Mouse (Mus musculus): ENCODE data around the gene Peli3. TPM values are rescaled to one million over a fixed set of nuclear protein-coding genes. Genes with fewer than 3 reads are reported as not detected.

The Peli3 gene
- total and polyA plus RNA-seq, 3 experiments: 0.08 to 0.33 TPM; not detected in 1

GRCm38 (mm10) chr19:4908107-4908506 lies 34.8 kb downstream of the Peli3 start (continued):
- TF ChIP-seq CHD2 (IDR thresholded peaks at IDR 0.05; ENCODE audit: low read length) (no peak), RCOR1 (IDR thresholded peaks at IDR 0.05; ENCODE audit: low read depth, low read length) (no peak)

GRCm38 (mm10) chr19:4905979-4906794 lies 36.7 kb downstream of the Peli3 start, which contains the start of gene Bbs1:
Bbs1 (minus strand) TSS chr19:4906628.
- DNase-seq (ENCODE audit: low read depth, low spot score): peak; percentile 76
- peak within 1 kb of the TSS; percentile 78 to 81 for H3K4me3 ChIP-seq (ENCODE audit: control insufficient read depth in 1 of 2, insufficient read depth in 1 of 2, low read depth in 2 of 2, low read length in 2 of 2)
- no peak for TF ChIP-seq BHLHE40 (IDR thresholded peaks at IDR 0.05; ENCODE audit: borderline replicate concordance, low read depth, low read length)
- 0 out of 2 replicates have a peak, but pooled peaks have one; percentile 12 for TF ChIP-seq RCOR1 (IDR thresholded peaks at IDR 0.05; ENCODE audit: low read depth, low read length)
- TF ChIP-seq MXI1 (IDR thresholded peaks at IDR 0.05; ENCODE audit: low read depth, low read length): peak; percentile 50; the same call in 1 of the 2 replicates
- 0 out of 4 replicates have a peak, but pooled peaks of 1 of the 2 experiments have one; percentile 23 for TF ChIP-seq POLR2A (IDR thresholded peaks at IDR 0.05; ENCODE audit: control insufficient read depth in 1 of 2, insufficient read depth in 1 of 2, low read depth in 1 of 2, low read length in 2 of 2, poor library complexity in 1 of 2)
- TF ChIP-seq NELFE (IDR thresholded peaks at IDR 0.05; ENCODE audit: low read depth, low read length): peak; percentile 24; the same call in 1 of the 2 replicates
- peak; percentile 83 for TF ChIP-seq HCFC1 (IDR thresholded peaks at IDR 0.05; ENCODE audit: low read depth, low read length)
- no peak; the same call in 1 of the 2 replicates for TF ChIP-seq TBP (IDR thresholded peaks at IDR 0.05; ENCODE audit: low read depth, low read length)
- no peak for TF ChIP-seq SMC3 (IDR thresholded peaks at IDR 0.05; ENCODE audit: low read depth, low read length)
- TF ChIP-seq EP300 (IDR thresholded peaks at IDR 0.05; ENCODE audit: low read depth in 1 of 2, low read length in 2 of 2): no peak
- TF ChIP-seq NRF1 (IDR thresholded peaks at IDR 0.05; ENCODE audit: insufficient read depth, low read depth, low read length, poor library complexity, severe bottlenecking): no peak
- TF ChIP-seq GATA1 (IDR thresholded peaks at IDR 0.05; ENCODE audit: low read depth, low read length): no peak
- TF ChIP-seq ELF1 (IDR thresholded peaks at IDR 0.05; ENCODE audit: low read depth, low read length): peak; percentile 55; the same call in 1 of the 2 replicates
- TF ChIP-seq SIN3A (IDR thresholded peaks at IDR 0.05; ENCODE audit: low read length): peak; percentile 90
- no peak for TF ChIP-seq JUND (IDR thresholded peaks at IDR 0.05; ENCODE audit: low read depth, low read length)
- H3K27me3 ChIP-seq (ENCODE audit: control insufficient read depth in 1 of 2, insufficient read depth in 2 of 2, low read length in 2 of 2): no peaks in the 10 kb centered on the region
- peak within 1 kb of the TSS; percentile 62 for H3K9ac ChIP-seq (ENCODE audit: control insufficient read depth, low read depth, low read length, poor library complexity, severe bottlenecking)
- H3K36me3 ChIP-seq (ENCODE audit: control insufficient read depth in 1 of 2, insufficient read depth in 2 of 2, low read length in 2 of 2): no peaks in the 10 kb centered on the region
- no peak within 1 kb of the TSS for H3K27ac ChIP-seq (ENCODE audit: control insufficient read depth, low read depth, low read length)
- no peaks in the 10 kb centered on the region for H3K9me3 ChIP-seq (replicated peaks; ENCODE audit: insufficient read depth, low read length)
- no peaks in the 10 kb centered on the region for H3K79me2 ChIP-seq (ENCODE audit: control insufficient read depth, insufficient read depth, low read length, poor library complexity)
- H3K4me1 ChIP-seq (ENCODE audit: control insufficient read depth in 1 of 2, insufficient read depth in 2 of 2, low read length in 2 of 2): no peaks in the 10 kb centered on the region

- DNase-seq (ENCODE audit: low read depth, low spot score): no peak
- TF ChIP-seq RCOR1 (IDR thresholded peaks at IDR 0.05; ENCODE audit: low read depth, low read length): no peak
- TF ChIP-seq POLR2AphosphoS2 (IDR thresholded peaks at IDR 0.05; ENCODE audit: low read length): no peak
- no peak for TF ChIP-seq SMC3 (IDR thresholded peaks at IDR 0.05; ENCODE audit: low read depth, low read length)
- no peak for TF ChIP-seq GABPA (IDR thresholded peaks at IDR 0.05; ENCODE audit: low read depth, low read length)
- no peak for TF ChIP-seq TAL1 (IDR thresholded peaks at IDR 0.05; ENCODE audit: low read length)
- TF ChIP-seq ZNF384 (IDR thresholded peaks at IDR 0.05; ENCODE audit: low read depth, low read length): no peak
- no peak for TF ChIP-seq MYC (IDR thresholded peaks at IDR 0.05; ENCODE audit: low read depth, low read length)
- no peak for TF ChIP-seq BHLHE40 (IDR thresholded peaks at IDR 0.05; ENCODE audit: borderline replicate concordance, low read depth, low read length)
- TF ChIP-seq E2F4 (IDR thresholded peaks at IDR 0.05; ENCODE audit: borderline replicate concordance, low read depth, low read length): no peak
- no peak for TF ChIP-seq JUND (IDR thresholded peaks at IDR 0.05; ENCODE audit: low read depth, low read length)
- no peak for TF ChIP-seq GATA1 (IDR thresholded peaks at IDR 0.05; ENCODE audit: low read depth, low read length)
Measured at GRCm38 (mm10) chr19:4899888-4900287, 43.0 kb downstream of the Peli3 start.

More at GRCm38 (mm10) chr19:4899888-4900287, 43.0 kb downstream of the Peli3 start:
- no peaks in the 10 kb centered on the region for H3K9me3 ChIP-seq (replicated peaks; ENCODE audit: insufficient read depth, low read length)
- no peaks in the 10 kb centered on the region for H3K36me3 ChIP-seq (ENCODE audit: control insufficient read depth in 1 of 2, insufficient read depth in 2 of 2, low read length in 2 of 2)
- H3K9ac ChIP-seq (ENCODE audit: control insufficient read depth, low read depth, low read length, poor library complexity, severe bottlenecking): no peak overlapping the region
- H3K79me2 ChIP-seq (ENCODE audit: control insufficient read depth, insufficient read depth, low read length, poor library complexity): no peaks in the 10 kb centered on the region
- no peak overlapping the region for H3K4me3 ChIP-seq (ENCODE audit: control insufficient read depth in 1 of 2, insufficient read depth in 1 of 2, low read depth in 2 of 2, low read length in 2 of 2)
- no peaks in the 10 kb centered on the region for H3K4me1 ChIP-seq (ENCODE audit: control insufficient read depth in 1 of 2, insufficient read depth in 2 of 2, low read length in 2 of 2)
- no peaks in the 10 kb centered on the region for H3K27me3 ChIP-seq (ENCODE audit: control insufficient read depth in 1 of 2, insufficient read depth in 2 of 2, low read length in 2 of 2)
- H3K27ac ChIP-seq (ENCODE audit: control insufficient read depth, low read depth, low read length): no peak overlapping the region

All from MEL (cell line).